Mouse (Mus musculus): ENCODE results near the gene Map3k15.

DNA sequence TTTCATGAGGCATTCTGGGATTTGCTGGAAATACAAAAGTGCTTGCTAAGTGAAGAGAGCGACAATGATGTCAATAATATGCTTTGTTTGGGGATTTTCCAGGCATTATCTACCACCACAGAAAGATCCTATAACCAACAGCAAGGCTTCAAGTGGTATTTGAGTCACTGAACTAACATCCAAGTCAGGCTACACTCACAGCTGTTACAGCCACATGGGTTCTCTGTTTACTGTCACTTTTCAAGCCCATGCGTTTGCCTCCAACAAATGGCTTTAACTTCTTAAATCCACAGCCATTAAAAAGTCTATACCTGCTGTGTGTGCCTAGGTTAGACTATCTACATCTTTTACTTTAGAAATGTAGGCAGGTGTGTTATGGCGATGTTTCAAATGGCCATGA, 160.6 kb downstream of the Map3k15 start:
- no peak for TF ChIP-seq POLR2A (IDR thresholded peaks at IDR 0.05; ENCODE audit: borderline replicate concordance, extremely low read depth, insufficient read depth, insufficient read length, poor library complexity, severe bottlenecking)
- no peak for TF ChIP-seq CTCF (IDR thresholded peaks at IDR 0.05; ENCODE audit: borderline replicate concordance, extremely low read depth, insufficient read depth, insufficient read length)

All from brain, embryonic 14.5 days (tissue).